Mouse (Mus musculus) hindbrain, embryonic 11.5 days (tissue): ENCODE results near the gene Iqce. TPM values are rescaled to one million over a fixed set of nuclear protein-coding genes. Genes with fewer than 3 reads are reported as not detected.

Source experiments
- ATAC-seq: fragments of 200-750 bp; cut with Nextera tagmentation; 2 replicates; pipeline ENCODE4 v1.8.0; 2017; ENCODE audit warnings: mild to moderate bottlenecking, moderate TSS enrichment, moderate library complexity; ENCODE audit not compliant: low FRiP score
- DNase-seq: peaks from one replicate; pipeline ENCODE4 v3.0.0-alpha.2; 2015; ENCODE audit warnings: low spot score
- H3K27ac ChIP-seq: fragments of 300-500 bp; sonication (generic); 2 replicates; pipeline ENCODE4 v1.5.1; 2014; ENCODE audit warnings: mild to moderate bottlenecking, low read depth, low read length
- H3K27me3 ChIP-seq: fragments of 300-500 bp; sonication (generic); 2 replicates; pipeline ENCODE4 v1.6.1; 2014; ENCODE audit warnings: mild to moderate bottlenecking, low read length, moderate library complexity, mixed read lengths; ENCODE audit not compliant: control insufficient read depth, insufficient read depth
- H3K36me3 ChIP-seq: fragments of 300-500 bp; sonication (generic); 2 replicates; pipeline ENCODE4 v1.6.1; 2014; ENCODE audit warnings: mild to moderate bottlenecking, low read length, moderate library complexity, mixed read lengths; ENCODE audit not compliant: control insufficient read depth, insufficient read depth
- H3K4me1 ChIP-seq: fragments of 300-500 bp; sonication (generic); replicated peaks from 2 replicates; pipeline ENCODE4 v1.6.1; 2014; ENCODE audit warnings: low read length, mixed read lengths; ENCODE audit not compliant: control insufficient read depth, insufficient read depth
- H3K4me2 ChIP-seq: fragments of 300-500 bp; sonication (generic); replicated peaks from 2 replicates; pipeline ENCODE4 v1.6.1; 2014; ENCODE audit warnings: mild to moderate bottlenecking, low read depth, low read length
- H3K4me3 ChIP-seq: fragments of 300-500 bp; sonication (generic); 2 replicates; pipeline ENCODE4 v1.5.1; 2014; ENCODE audit warnings: low read depth, low read length
- H3K9ac ChIP-seq: fragments of 300-500 bp; sonication (generic); 2 replicates; pipeline ENCODE4 v1.6.1; 2014; ENCODE audit warnings: low read depth, low read length
- H3K9me3 ChIP-seq: fragments of 300-500 bp; sonication (generic); 2 replicates; pipeline ENCODE4 v1.6.1; 2016; ENCODE audit warnings: low read length; ENCODE audit not compliant: control insufficient read depth
- WGBS: fragments of 180-500 bp; shearing (Covaris S2); extraction: QIAGEN DNeasy Blood & Tissue Kit; methylation state at CpG from one replicate; pipeline ENCODE4 v1.1.7; 2014; 5-methylcytosine and 5-hydroxymethylcytosine counted together
- polyA plus RNA-seq: library from polyadenylated mRNA; unstranded; fragments of >200 nt; fragmentation: Nextera tagmentation; extraction: Ambion mirVana; gene quantifications from 2 replicates; pipeline ENCODE4 v1.2.1, GENCODE M21; 2014

Gene Iqce
- polyA plus RNA-seq, 1 experiment from 2014 or later, result 16.8 TPM

- no peak overlapping the region for H3K27ac ChIP-seq
- no peaks in the 10 kb centered on the region for H3K9me3 ChIP-seq
- no peak overlapping the region for H3K4me3 ChIP-seq
- no peaks in the 10 kb centered on the region for H3K36me3 ChIP-seq
- ATAC-seq, result no peak
- WGBS, result 86% methylated on average over 9 of the region's 9 CpGs
- no peak overlapping the region for H3K9ac ChIP-seq
- H3K27me3 ChIP-seq, result no peaks in the 10 kb centered on the region
- no peak for DNase-seq
- H3K4me1 ChIP-seq, result peaks cover 4% of the 10 kb centered on the region; the same call in 1 of the 2 replicates
- no peak overlapping the region for H3K4me2 ChIP-seq
Measured at GRCm38 (mm10) chr5:140699776-140700175, 2.4 kb downstream of the Iqce start.

GRCm38 (mm10) chr5:140695987-140696386 lies 6.2 kb downstream of the Iqce start:
- Histone ChIP-seq H3K9ac (no peak overlapping the region), H3K27ac (no peak overlapping the region), H3K36me3 (0 out of 2 replicates have a peak, but pooled peaks cover 3% of the 10 kb centered on the region), H3K4me3 (no peak overlapping the region), H3K4me1 (0 out of 2 replicates have a peak, but pooled peaks cover 2% of the 10 kb centered on the region), H3K27me3 (no peaks in the 10 kb centered on the region), H3K4me2 (no peak overlapping the region), H3K9me3 (no peaks in the 10 kb centered on the region)
- 76% methylated on average over 7 of the region's 7 CpGs for WGBS
- ATAC-seq, result no peak
- DNase-seq, result no peak

DNA sequence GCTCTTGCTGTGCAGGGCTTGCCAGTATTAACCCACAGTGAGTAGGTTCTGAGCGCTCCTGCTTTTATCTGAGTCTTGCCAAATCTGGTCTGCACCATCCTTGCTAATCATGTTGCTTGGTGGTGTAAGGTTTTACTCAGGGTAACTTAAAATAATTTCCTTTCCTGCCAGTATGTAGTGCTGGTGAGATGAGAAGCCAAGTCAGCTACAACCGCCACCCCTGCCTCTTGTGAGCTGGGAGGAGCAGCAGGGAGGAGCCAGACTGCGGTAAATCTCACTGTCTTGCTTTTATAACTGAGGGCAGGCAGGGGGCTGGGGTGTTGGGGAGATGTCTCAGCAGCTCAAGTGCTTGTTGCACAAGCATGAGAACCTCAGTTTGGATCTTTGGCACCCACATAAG lies 13.7 kb downstream of the Iqce start:
- Histone ChIP-seq H3K9me3 (no peaks in the 10 kb centered on the region), H3K4me1 (no peaks in the 10 kb centered on the region), H3K27ac (no peak overlapping the region), H3K4me3 (no peak overlapping the region), H3K27me3 (no peaks in the 10 kb centered on the region), H3K9ac (no peak overlapping the region), H3K36me3 (0 out of 2 replicates have a peak, but pooled peaks cover 3% of the 10 kb centered on the region), H3K4me2 (no peak overlapping the region)
- no peak for DNase-seq
- ATAC-seq, result no peak
- WGBS, result 86% methylated on average over 3 of the region's 3 CpGs

GRCm38 (mm10) chr5:140684343-140685148 lies 17.6 kb downstream of the Iqce start:
- Histone ChIP-seq H3K27ac (no peak overlapping the region), H3K9ac (no peak overlapping the region), H3K36me3 (no peaks in the 10 kb centered on the region), H3K4me3 (no peak overlapping the region), H3K9me3 (no peaks in the 10 kb centered on the region), H3K27me3 (no peaks in the 10 kb centered on the region), H3K4me2 (no peak overlapping the region), H3K4me1 (no peaks in the 10 kb centered on the region)
- DNase-seq (peak; percentile 73), ATAC-seq (0 out of 2 replicates have a peak, but pooled peaks have one; percentile 30)
- WGBS, result 61% methylated on average over 16 of the region's 16 CpGs

DNA sequence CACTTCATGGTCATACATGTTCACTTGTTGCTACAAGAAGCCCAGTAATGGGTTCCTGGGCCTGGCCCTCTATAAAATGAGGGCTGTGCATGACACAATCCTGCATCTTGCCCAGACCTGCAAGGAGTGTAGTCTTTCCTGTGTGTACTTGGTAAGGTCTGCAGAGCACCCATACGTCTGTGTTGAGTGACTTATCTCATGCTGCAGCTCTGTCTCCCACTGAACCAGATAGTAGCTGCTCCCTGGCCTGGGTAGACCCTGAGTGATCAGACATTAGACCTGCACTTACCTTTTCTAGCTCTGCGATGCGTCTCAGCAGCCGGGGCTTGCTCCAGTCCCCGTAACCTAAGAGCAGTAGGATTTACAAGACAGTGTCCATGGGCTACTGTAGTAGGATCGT lies 20.1 kb downstream of the Iqce start:
- DNase-seq (no peak), ATAC-seq (no peak)
- no peaks in the 10 kb centered on the region for H3K9me3 ChIP-seq
- H3K36me3 ChIP-seq, result no peaks in the 10 kb centered on the region
- H3K4me2 ChIP-seq, result no peak overlapping the region
- H3K4me3 ChIP-seq, result no peak overlapping the region
- no peaks in the 10 kb centered on the region for H3K4me1 ChIP-seq
- H3K9ac ChIP-seq, result no peak overlapping the region
- WGBS, result 97% methylated on average over 6 of the region's 6 CpGs
- H3K27ac ChIP-seq, result no peak overlapping the region
- H3K27me3 ChIP-seq, result no peaks in the 10 kb centered on the region

GRCm38 (mm10) chr5:140680950-140681349 lies 21.2 kb downstream of the Iqce start:
- no peak for ATAC-seq
- H3K4me2 ChIP-seq, result no peak overlapping the region
- no peak overlapping the region for H3K9ac ChIP-seq
- no peak overlapping the region for H3K4me3 ChIP-seq
- WGBS, result 93% methylated on average over 1 of the region's 1 CpGs
- no peak for DNase-seq
- H3K4me1 ChIP-seq, result no peaks in the 10 kb centered on the region
- no peaks in the 10 kb centered on the region for H3K9me3 ChIP-seq
- no peaks in the 10 kb centered on the region for H3K27me3 ChIP-seq
- no peaks in the 10 kb centered on the region for H3K36me3 ChIP-seq
- H3K27ac ChIP-seq, result no peak overlapping the region

- no peak for DNase-seq
- Histone ChIP-seq H3K27me3 (no peaks in the 10 kb centered on the region), H3K36me3 (no peaks in the 10 kb centered on the region), H3K4me1 (no peaks in the 10 kb centered on the region), H3K4me3 (no peak overlapping the region), H3K4me2 (no peak overlapping the region), H3K9ac (no peak overlapping the region), H3K9me3 (no peaks in the 10 kb centered on the region), H3K27ac (no peak overlapping the region)
- WGBS, result 89% methylated on average over 6 of the region's 6 CpGs
- ATAC-seq, result no peak
Measured at GRCm38 (mm10) chr5:140680051-140680450, 22.1 kb downstream of the Iqce start.

GRCm38 (mm10) chr5:140677137-140677536 lies 25.0 kb downstream of the Iqce start:
- no peak for ATAC-seq
- Histone ChIP-seq H3K27ac (no peak overlapping the region), H3K9me3 (no peaks in the 10 kb centered on the region), H3K36me3 (no peaks in the 10 kb centered on the region), H3K4me2 (no peak overlapping the region), H3K27me3 (no peaks in the 10 kb centered on the region), H3K9ac (no peak overlapping the region), H3K4me3 (no peak overlapping the region), H3K4me1 (no peaks in the 10 kb centered on the region)
- WGBS, result 86% methylated on average over 6 of the region's 6 CpGs
- no peak for DNase-seq

DNA sequence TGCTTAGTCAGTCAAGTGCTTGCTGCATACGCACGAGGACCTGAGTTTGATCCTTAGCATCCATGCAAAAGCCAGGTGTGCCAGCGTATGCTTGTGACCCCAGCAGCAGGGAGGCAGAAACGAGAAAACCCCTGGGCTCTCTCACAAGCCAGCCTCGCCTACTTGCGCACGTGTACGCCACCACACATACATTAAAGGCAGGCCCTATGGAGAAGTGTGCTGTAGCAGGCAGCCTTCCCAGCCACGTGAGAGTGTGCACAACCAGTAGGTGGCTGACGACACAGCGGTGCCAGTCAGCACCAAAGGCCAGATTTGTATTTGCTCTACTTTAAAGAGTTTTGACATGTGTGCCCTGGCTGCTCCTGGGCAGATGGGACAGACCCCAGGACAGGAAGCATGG lies 26.5 kb downstream of the Iqce start:
- no peak overlapping the region for H3K4me2 ChIP-seq
- H3K4me3 ChIP-seq, result no peak overlapping the region
- DNase-seq, result no peak
- 88% methylated on average over 11 of the region's 11 CpGs for WGBS
- H3K4me1 ChIP-seq, result no peaks in the 10 kb centered on the region
- H3K9me3 ChIP-seq, result no peaks in the 10 kb centered on the region
- no peak overlapping the region for H3K27ac ChIP-seq
- ATAC-seq, result no peak
- H3K36me3 ChIP-seq, result no peaks in the 10 kb centered on the region
- no peaks in the 10 kb centered on the region for H3K27me3 ChIP-seq
- no peak overlapping the region for H3K9ac ChIP-seq
